Mouse (Mus musculus) lung, postnatal 36 days (tissue): ENCODE measurements at regions not wholly inside any gene's neighbourhood (a gene's known extent, or its start where the extent isn't known, plus 50 kb on each side); places are given as distances from the start of the nearest gene placed in this dataset.
A peak's percentile ranks its signal among the peaks of the same experiment; 100 is the strongest.

ENCODE experiments used
- DNase-seq: peaks from one replicate; pipeline ENCODE4 v3.0.0; 2022; ENCODE audit warnings: mixed read lengths

DNA sequence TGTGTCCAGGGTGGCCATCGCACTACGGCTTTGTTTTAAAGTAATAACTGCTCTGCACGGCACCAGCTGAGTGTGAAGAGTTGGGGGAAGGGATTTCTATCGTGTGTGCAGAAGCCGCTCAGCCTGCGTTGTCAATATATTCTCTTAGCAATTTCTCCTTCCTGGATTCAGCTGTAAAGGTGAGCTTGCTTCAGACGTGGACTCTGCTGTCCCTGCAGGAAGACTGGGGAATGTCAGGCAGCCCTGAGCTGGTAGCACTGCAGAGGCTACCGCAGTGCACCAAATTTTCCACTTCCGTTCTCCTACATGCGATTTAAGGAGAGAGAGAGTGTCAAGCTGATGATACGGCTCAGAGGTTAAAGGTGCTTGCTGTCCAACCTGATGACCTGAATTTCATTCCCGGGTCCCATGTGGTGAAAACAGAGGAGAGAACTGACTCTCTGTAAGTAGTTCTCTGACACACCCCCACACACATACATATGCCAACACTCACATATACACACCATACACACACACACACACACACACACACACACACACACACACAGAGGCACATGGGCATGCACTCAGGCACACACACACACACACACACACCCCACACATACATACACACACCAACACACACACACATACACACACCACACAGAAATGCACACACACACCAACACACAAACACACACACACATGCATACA is 59.9 kb upstream of the Prelid3b start:
- peak; percentile 56 for DNase-seq

DNA sequence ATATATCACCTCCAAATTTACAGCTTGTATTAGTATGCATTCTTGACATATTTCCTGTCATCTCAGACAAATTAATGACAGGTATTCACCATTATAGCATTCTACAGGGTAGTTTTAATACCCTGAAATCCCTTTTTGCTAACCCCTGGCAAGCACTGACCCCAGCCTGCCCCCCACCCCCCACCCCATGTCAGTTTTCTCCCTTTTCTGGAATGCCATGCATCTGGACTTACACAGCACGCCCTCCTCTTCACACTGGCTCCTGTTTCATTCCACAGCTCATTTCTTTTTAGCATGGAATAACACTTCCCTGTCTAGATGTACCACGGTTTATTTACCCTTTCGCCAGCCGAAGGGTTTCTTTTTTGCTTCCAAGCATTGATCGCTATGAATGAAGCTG is 67.8 kb upstream of the Prelid3b start:
- no peak for DNase-seq

DNA sequence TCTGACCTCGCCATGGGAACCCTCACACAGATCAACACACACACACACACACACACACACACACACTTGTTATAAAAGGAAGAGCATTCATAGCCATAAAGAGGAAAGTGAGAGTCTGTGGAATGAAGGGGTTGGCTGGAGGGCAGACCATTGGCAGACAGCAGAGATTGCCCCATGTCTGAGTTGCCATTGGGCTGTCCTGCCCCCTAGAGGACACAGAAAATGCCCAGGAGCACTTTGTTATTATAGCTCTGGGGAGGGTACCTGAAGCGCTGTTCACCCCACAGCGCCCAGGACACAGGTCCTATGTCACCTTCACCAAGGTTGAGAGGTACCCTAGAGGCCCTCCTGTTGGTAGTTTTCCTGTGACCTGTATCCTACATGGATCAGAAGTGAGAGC is 74.3 kb upstream of the Prelid3b start:
- peak; percentile 34 for DNase-seq

DNA sequence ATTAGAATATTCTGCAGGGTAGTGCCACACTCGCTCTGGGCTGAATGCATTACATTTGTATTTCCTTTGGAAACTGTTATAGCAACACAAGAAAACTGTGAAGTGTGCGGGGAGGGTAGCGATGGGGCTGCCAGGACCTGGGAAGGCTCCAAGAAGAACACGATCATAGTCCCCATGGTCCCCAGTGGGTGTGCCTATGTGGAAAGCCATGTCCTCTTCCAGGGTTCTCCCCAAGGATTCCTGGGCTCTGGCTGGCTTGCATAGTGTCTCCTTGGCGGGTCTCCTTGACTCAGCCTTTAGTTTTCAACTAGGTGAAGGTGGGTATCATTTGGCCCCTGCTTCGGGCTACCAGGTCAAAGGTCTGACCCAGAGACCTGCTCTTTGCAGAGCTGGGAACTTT is 74.8 kb upstream of the Prelid3b start:
- no peak for DNase-seq

DNA sequence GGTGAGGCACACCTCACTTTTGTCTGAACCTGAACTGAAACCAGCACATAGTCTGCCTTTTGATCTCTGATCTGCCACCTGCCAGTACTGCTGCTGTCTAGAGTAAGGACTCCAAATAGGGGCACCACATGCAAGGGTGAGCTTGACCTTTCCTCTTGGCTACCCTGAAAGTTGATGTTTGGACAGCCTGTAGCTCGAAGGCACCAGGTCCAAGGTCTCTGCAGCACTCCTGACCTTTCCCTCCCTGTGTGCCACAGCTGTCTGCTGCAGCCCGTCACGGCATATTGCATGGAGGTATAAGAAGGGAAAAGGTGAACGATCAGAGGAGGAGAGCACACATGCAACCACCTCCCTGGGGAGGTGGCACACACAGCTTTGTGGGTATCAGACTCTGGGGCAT is 75.9 kb upstream of the Prelid3b start:
- DNase-seq: no peak

DNA sequence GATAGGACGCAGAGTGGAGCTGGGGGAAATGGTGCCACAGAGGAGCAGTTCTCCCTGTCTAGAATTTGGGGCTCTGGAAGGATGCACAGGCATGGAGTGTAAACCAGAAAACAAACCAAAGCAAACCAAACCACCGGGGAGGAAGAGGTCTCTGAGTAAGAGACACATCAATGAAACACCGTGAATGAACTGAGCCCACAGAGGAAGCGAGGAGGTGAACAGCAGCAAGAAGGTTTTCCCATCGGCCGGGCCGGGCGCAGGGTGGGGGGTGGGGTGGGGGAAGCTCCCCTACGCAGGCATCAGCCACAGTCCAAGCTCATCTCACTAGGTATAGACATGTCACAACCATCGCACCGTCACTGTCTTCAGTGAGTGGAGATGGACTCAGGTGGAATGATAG is 82.9 kb upstream of the Prelid3b start:
- no peak for DNase-seq

DNA sequence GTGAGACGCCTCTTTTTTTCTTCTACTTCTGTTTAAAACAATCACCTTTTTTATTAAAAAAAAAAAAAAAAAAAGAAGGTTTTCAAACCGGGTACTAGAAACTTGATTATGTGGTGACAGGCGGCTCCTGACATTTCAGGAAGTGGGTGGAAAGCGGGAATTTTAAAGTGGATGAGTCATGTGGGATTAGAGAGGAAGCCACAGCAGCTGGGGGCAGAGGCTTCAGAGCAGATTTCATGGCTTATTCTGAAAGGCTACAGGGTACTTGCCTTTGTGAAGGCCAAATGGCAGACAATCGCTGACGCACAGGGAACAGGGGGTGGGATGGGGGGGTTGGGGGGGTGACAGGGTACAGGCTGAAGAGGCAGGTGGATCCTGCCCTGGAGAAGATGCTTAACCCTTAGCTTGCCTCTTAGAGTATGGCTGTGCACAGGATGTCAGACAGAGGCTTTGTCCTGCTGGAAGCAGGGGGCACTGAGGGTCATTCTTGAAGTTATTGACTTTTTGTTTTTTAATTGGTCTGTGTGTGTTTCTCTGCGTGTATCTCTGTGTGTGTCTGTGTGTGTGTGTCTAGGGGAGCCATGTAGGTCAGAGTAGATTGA is 81.4 kb upstream of the Zfp831 start:
- peak; percentile 24 for DNase-seq

DNA sequence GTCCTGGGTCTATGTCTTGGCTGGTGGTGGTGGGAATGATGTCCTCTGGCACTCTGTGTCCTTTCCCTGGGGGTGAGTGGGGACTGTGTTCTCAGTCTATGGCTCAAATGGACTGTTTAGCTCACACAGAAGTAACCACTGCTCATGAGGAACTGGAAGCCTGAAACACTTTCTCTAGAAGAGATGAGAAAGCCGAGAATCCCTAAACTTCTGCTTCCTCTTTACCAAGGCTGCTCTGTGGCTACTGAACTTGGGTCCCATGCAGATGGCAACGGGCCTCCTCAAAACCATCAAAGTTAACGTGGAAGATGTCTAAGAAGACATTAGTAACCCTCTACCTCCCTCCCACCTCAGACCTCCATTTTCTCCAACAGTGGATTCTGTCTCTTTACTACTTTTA is 79.4 kb upstream of the Zfp831 start:
- DNase-seq: no peak

DNA sequence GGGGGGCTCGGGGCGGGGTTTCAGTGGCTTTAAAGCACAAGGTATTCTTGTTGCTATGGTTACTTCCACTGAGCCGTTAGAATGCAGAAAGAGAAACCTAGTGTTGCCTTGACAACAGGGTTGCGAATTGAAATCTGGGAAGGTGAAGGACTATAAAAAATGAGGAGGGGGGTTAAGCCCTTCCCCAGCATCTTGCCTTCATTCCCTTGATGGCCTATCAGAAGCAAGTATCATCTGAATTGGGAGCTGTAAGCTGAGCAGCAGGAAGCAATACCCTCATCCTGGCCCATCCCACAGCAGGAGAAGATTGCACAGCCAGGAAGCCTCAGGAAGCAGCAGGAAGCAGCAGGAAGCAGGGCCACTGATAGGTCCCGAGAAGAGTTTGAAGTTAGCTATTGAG is 78.5 kb upstream of the Zfp831 start:
- no peak for DNase-seq

DNA sequence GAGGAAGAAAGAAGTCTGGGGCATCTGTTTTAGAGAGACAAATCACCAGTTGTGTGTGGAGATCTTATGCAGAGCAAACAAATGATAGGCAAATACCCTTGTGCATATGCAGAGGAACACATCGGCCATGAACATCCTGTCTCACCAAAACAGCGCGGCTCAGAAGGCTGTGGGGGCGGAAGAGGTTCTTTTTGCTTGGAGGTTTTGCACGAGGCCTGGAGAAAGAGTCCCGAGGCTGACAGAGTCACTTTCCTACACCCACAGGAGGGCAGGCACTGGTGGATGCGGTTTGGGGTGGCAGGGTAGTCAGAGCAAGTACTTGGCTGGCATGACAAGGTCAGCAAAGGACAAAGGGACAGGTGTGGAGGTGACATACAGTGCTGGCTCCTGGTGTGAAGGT is 77.4 kb upstream of the Zfp831 start:
- peak; percentile 16 for DNase-seq

DNA sequence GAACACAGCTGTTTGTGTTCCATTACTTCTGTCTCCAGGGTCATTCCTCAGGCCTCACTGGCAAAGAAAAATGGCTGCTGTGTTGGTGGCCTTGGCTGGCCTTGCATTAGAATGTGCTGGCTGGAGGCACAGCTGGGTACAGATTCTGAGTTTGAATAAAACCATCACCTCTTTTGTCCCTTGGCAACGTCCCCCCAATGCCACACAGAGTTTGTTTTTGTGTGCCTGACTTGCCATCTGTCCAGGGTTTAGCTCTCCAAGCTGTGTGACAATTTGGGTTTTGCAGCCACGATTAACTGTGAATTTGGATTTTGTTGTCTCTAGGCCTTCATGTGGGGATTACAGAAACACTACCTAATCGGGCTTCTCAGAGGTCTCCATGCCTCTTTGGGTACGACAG is 76.6 kb upstream of the Zfp831 start:
- DNase-seq: no peak

DNA sequence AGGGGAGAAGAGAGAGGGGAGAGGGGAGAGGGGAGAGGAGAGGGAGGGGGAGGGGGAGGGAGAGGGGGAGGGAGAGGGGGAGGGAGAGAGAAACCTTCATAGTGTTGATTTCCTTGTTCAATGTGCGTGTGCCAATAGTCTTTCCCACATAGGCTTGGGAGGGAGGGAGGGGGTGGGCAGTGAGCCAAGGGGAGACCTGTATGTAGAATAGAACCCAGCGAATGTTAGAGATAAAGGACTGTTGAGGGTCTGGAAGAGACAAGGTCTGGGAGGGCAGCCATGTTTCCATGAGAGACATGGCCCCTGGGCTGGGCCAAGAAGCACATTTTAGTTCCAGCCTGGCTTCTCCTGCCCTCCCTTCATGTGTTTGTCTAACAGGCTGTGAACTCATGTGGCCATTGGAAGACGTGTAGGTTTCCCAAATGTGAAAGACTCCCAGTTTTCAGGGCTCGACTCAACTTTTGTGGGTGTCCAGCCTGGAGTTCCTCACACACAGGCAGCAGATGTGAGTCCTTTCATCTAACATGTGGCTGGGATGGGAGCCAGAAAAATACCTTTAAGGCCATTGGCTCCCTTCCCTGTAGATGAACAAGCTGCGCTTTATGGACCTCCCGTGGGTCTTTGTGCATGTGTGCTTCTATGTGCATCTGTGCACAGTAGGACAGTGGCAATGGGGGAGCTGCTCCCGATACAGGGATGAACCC is 68.4 kb upstream of the Zfp831 start:
- DNase-seq: no peak

DNA sequence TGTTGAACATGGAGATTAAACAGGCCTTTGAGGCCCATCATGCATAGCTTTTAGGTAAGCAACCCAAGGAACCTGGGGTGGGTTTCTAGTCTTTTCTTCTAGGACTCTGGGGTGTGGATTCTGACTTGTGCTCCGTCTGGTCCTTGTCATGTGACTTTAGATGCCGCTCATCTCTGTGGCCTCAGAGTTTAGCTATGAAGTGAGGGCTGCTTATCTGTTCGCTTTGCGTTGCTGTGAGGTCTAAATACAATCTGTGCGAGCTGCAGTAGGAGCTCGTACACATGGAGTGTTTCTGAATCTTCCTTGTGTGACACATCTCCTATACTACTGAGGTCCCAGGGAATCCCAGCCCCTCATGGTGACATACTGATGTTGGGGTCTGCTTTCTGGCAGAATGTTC is 67.8 kb upstream of the Zfp831 start:
- no peak for DNase-seq

DNA sequence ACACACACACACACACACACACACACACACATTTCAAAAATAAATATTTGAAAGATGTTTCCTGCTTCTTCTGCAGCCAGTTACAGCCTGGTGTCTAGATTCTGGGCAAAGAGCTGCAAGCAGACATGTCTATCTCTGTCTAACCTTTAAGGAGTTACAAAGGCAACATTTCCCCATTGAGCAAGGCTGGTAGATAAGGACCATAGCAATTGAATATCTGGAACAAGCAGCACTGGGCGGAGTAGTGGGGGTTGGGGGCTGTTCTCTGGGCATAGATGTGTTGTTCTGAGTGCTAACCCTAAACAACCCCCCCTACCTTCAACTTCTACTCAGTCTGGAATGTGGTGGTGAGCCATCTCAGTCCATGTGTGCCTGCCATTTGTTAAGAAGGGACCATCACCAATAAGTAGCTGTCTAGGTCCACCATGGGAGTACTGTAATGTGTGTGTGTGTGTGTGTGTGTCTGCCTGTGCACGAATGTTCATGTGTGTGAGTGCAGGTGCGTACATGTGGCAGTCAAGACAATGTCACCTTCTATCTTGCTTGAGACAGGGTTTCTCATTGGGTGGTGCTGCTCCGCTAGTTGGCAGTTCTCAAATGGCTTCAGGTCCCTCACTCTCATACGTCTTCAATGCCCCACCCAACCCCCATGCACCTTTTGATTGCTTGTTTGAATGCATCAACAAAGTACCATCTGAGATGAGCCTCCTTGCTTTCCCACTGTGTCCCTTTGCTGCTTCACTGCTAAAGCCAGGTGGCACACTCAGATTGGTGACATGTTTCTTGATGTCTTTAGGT is 62.2 kb upstream of the Zfp831 start:
- DNase-seq: no peak

DNA sequence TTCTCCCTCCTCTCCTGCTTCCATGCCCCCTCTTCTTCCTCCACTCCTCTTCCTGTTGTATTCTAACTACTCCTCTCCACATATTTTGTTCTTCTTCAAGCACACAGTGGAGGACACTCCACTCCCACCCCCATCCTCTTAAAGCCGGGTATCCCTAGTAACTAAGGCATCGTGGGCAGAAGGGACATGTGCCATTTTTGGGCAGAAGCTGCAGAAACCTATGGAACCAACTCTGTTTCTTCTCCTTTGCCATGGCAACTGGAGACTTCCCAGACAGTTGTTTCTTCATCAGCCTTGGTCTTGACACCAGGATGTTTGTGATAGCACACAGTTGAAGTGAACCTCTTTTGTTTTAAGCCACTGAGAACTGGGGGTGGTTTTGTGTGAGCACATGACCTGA is 59.1 kb upstream of the Zfp831 start:
- DNase-seq: no peak
